Mouse (Mus musculus) right cerebral cortex, postnatal 14 days (tissue): ENCODE measurements around the gene Ifitm7.
"Not testable (repeated sequence)": the region's sequence is repeated elsewhere in the genome, so short reads cannot be mapped to it uniquely, and the experiment has no call there.

Source experiments
- DNase-seq: peaks from one replicate; pipeline ENCODE4 v3.0.0; 2022

Gene Ifitm7

GRCm38 (mm10) chr16:13986574-13987478 lies at the start of gene Ifitm7, which contains the start of gene 2900011O08Rik:
Ifitm7 (minus strand) TSS chr16:13986888.
2900011O08Rik (plus strand) TSS chr16:13986604.
- peak; percentile 53 for DNase-seq

DNA sequence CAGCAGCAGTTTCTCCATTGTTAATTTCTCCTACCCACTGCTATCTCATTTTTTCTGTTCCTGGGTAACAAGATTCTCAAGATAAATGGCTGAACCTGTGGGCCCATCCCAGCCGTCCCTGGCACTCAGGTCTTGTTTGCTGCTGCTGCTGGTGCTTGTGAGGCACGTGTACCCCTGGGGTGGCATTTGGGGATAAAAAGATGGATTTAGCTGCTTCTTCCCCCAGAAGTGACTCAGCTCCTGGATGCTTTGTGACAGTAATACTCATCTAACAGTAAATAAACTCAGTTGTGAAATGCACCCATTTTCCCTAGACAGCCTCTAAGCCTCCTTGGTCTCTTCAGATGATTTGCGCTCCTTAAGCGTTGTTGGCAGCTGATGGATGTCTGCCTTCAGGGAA lies 46.4 kb upstream of the Ifitm7 start:
- no peak for DNase-seq

GRCm38 (mm10) chr16:14030650-14031049 lies 44.0 kb upstream of the Ifitm7 start:
- no peak for DNase-seq

DNA sequence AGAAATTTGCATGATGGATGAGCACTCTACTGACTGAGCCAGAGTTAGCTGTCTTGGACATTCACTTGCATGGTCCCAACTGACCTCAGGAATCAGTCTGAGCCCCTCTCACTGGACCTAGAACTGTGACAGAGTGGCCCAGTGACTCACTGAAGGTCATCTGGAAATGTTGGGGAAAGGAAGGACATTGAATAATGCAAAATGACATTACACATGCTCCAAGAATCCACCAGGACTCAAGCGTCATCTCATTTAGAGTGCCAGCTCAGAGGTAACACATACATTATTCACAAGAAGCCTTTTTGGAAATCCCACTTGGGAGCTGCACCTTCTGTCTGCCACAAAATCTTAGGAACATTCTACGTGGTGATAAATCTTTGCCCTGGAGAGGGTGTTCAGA lies 43.2 kb upstream of the Ifitm7 start:
- no peak for DNase-seq

GRCm38 (mm10) chr16:14029072-14029471 lies 42.4 kb upstream of the Ifitm7 start:
- no peak for DNase-seq

GRCm38 (mm10) chr16:14025091-14025990 lies 38.7 kb upstream of the Ifitm7 start:
- DNase-seq: no peak

GRCm38 (mm10) chr16:14021166-14021822 lies 34.6 kb upstream of the Ifitm7 start:
- no peak for DNase-seq

- no peak for DNase-seq
Measured at GRCm38 (mm10) chr16:14017306-14017705, 30.6 kb upstream of the Ifitm7 start.

DNA sequence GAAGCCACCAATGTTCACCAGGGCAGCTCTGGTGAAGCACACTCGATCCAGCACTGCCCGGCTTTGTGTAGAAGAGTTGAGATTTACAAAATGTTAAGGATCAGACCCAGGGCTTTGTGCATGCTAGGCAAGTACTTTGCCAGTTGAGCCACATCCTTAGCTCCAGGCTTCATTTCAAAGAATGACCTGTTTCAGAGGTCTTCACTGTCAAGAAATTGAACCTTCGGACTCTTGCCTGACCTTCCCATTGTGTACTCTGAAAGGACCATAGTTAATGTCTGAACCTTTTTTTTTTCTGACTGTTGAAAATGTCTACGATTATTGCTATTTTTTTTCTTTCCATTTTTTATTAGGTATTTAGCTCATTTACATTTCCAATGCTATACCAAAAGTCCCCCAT lies 23.3 kb upstream of the Ifitm7 start:
- DNase-seq: no peak

DNA sequence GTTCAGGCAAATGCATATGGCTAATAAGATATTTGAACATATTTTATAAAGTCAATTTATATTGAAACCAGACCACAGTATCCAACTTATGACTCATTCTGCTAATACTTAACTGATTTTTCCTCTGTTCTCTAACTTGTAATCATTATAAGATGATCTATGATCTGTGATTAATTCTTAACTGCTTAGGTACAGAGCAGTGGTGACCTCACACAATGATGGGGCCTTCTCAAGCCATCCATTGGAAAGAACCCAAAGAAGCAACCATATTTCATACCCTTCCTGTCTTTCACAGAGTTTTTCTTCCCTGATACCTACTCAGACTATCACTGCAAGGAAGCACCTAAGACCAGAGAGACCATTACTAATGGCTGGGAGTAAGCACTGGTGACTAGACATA lies 22.0 kb upstream of the Ifitm7 start:
- DNase-seq: no peak

DNA sequence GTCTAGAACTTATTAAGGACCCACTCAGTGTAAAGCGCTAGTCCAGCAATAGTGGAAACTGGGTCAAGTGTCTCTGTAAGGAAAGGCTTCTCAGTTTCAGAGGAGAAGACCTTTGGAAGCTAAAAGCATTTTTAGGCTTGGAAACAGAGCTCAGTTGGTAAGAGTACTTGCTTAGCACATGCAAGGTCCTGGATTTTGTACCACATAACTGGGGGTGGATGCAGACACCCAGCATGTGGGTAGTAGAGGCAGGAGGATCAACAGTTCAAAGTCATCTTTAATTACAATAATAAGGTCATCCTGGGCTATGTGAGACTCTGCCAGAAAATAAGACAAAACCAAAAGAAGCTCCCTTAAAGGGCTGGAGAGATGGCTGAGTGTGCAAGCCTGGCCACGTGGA lies 21.4 kb upstream of the Ifitm7 start:
- DNase-seq: no peak

DNA sequence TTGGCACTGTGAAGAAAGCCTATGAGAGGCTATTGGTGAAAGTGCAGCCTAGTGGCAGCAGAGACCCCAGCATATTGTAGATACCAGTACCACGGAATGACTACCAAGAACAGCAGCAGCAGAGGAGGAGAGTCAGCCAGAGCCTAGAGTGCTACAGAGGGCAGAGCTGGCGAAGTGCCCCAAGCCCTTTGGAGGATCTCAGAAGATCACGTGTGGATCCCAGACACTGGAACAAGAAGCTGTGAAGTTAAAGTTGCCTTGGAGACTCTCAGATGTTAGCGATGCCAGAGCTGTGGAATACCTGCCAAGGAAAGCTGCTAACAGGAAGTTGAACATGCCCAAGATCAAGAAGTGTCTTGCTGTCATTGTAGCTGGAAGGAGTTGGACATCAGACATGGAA lies 18.6 kb upstream of the Ifitm7 start:
- peak; percentile 27 for DNase-seq

- DNase-seq: no peak
Measured at GRCm38 (mm10) chr16:14004726-14005125, 18.0 kb upstream of the Ifitm7 start.

GRCm38 (mm10) chr16:14004170-14004569 lies 17.5 kb upstream of the Ifitm7 start:
- no peak for DNase-seq

DNA sequence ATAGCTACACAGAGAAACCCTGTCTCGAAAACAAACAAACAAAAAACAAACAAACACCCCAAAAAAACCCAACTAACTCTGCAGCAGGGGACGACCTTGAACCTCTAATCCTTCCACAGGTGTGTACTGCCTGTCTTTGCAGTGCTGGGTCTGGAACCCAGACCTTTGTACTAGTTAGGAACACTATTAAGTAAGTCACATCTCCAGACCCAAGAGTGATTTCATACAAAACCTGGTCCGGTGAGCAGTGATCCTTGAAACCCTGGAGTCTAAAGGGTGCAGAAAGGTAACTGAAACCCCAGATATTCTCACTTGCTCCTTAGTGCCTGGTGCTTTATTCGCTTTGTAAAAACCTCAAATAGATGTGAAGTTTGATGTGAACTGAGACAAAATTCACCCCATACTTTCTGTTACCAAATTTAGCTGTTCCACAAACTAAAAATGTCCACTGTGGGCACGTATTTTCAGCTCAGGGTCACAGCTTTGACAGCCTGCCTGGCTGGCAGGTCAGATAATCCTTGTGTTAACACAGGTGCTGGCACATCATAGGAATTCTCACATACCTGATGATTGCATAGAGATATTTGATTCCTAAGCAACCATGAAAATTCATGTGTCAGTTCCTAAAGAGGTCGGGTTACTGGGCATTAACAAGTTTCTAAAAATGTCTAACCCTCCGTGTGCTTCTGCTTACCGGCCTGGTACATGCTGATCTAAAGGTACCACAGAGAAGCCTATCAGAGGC lies 16.9 kb upstream of the Ifitm7 start:
- DNase-seq: no peak

GRCm38 (mm10) chr16:13994502-13994901 lies 7.8 kb upstream of the Ifitm7 start:
- DNase-seq: no peak

DNA sequence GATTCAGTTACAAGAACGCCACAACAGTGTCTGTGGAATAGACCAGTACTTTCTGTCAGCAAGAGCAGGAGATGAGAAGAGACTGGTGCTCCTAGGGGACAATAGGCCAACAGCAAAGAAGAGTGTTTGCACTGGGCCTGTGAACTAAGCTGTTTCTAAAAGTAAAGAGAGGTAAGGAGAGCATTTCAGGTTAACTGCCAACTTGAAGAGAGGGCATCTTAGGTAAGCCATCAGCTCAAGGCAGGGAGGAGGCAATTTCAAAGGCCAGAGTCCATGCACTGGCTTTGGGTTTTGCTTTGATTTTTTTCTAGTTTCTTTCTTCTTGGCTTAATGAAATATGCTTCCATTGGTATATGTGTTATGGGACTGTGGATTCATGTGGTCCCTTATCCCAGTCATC lies 7.4 kb upstream of the Ifitm7 start:
- no peak for DNase-seq

DNA sequence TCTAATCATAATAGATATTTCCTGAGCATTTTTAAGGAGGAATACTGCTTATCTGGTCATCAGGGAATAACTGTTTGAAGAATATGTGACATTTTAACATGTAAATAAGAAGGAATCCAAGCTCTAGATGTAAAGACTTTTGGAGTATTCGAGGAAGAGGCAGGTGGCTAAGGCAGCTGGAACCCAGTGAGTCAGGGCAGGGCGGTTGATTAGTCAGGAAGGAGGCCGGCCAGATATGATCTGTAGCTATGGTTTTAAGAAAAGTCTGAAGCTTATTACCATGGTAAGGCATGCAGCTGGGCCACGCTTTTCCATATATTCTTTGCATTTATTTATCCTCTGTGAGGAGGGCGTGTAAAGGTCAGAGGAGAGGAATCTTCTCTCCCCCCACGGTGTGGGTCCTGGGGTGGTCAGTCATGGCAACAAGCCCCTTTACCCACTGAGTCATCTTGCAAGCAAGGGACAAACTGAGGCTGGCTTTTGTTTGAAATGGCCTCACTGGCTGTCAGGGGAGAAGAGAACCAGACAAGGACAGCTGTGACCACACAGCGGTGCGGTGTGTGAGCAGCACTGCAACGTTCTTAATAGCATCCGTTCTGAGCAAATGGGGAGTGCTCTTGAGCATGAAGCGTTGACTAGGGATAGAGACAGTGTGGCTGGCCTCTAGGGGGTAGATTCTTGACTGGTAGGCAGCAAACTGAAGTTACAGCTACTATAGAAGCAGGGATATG lies 6.0 kb upstream of the Ifitm7 start:
- DNase-seq: no peak

DNA sequence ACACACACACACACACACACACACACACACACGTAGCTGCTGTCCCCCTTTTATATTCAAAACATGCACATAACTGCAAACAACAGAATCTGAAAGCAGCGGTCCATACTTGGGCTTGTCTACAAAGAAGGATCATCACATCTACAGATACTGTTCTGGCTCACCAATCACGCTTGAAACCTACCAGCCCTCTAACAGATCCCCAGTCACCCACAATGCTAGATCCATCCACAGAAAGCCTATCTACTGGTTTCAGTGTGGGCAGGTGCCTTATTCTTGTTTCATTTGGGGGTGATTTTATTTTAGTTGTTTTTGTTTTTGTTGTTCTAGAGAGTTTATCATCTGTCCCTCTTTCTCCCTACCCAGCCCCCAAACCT lies 503 bp downstream of the Ifitm7 start:
- DNase-seq: no peak

DNA sequence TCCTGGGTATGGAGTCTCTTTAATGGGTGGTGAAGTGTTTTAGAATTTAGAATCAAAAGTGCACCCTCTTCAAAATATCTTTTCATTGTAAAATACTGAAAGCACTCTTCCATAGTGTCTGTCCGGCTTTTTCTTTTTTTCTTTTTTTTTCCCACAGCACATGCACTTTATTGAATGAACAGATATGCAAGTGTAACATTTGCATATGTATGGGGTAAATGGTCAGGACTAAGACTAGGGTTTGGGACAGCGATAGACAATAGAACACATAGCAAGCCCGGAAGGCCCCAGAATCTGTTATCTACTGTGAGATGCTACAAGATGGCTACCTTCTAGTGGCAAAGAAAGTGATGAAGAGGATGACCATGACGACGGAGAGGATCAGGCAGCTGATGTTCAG lies 3.5 kb downstream of the Ifitm7 start:
- DNase-seq: no peak

GRCm38 (mm10) chr16:13981726-13982125 lies 5.0 kb downstream of the Ifitm7 start:
- DNase-seq: not testable (repeated sequence)

DNA sequence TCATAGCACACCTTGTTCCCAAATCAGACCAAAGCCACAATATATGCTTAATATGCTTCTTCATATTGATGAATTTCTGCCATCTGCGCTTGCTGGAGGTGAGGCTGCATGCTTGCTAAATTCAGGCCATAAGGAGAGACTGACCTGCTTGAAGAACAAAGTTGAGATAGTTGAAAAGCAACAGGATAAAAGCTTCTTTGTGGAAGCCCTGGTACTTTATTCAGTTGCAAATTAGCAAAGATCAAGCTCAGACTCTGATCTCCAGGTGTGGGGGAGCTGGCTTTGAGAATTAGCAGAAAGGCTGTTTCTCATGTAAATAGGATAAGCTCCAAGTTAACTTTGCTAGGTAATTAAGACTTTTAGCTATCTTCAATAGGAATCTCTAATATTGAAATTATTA lies 9.7 kb downstream of the Ifitm7 start:
- not testable (repeated sequence) for DNase-seq
